Mouse (Mus musculus) intestine, embryonic 15.5 days (tissue): ENCODE results near the gene Dnajc5g. TPM values are rescaled to one million over a fixed set of nuclear protein-coding genes. Genes with fewer than 3 reads are reported as not detected.

Source experiments
- polyA plus RNA-seq: library from polyadenylated mRNA; unstranded; fragments of >200 nt; fragmentation: Nextera tagmentation; extraction: Ambion mirVana; gene quantifications from 2 replicates; pipeline ENCODE4 v1.2.1, GENCODE M21; 2015

Gene Dnajc5g
- polyA plus RNA-seq, 1 experiment from 2014 or later: not detected

Other genes starting within 250 kb of the Dnajc5g start
- 72.3 and 76.3 TPM in 2 replicates for gene Tmem214, start 238.3 kb upstream of the Dnajc5g start, polyA plus RNA-seq
- 13.9 and 16.4 TPM in 2 replicates for gene Agbl5, start 217.6 kb upstream of the Dnajc5g start, polyA plus RNA-seq
- 449 and 476 TPM in 2 replicates for gene Ost4, start 198.5 kb upstream of the Dnajc5g start, polyA plus RNA-seq
- 183 and 190 TPM in 2 replicates for gene Emilin1, start 192.9 kb upstream of the Dnajc5g start, polyA plus RNA-seq
- gene Khk, start 184.9 kb upstream of the Dnajc5g start, polyA plus RNA-seq: 23.3 and 26.9 TPM in 2 replicates
- gene Cgref1, start 160.7 kb upstream of the Dnajc5g start, polyA plus RNA-seq: 36.1 and 42.8 TPM in 2 replicates
- 166 and 192 TPM in 2 replicates for gene Preb, start 145.9 kb upstream of the Dnajc5g start, polyA plus RNA-seq
- 2.2 and 2.3 TPM in 2 replicates for gene Tcf23, start 137.6 kb upstream of the Dnajc5g start, polyA plus RNA-seq
- gene Atraid, start 58.0 kb upstream of the Dnajc5g start, polyA plus RNA-seq: 164 and 171 TPM in 2 replicates
- 12.8 and 15.1 TPM in 2 replicates for gene Slc5a6, start 57.4 kb upstream of the Dnajc5g start, polyA plus RNA-seq
- 24.2 and 25.2 TPM in 2 replicates for gene Cad, start 51.5 kb upstream of the Dnajc5g start, polyA plus RNA-seq
- 0.26 and 0.34 TPM in 2 replicates for gene Slc30a3, start 2.0 kb downstream of the Dnajc5g start, polyA plus RNA-seq
- not detected in 2 replicates for gene Trim54, start 10.4 kb downstream of the Dnajc5g start, polyA plus RNA-seq
- not detected in 2 replicates for gene Ucn, start 32.5 kb downstream of the Dnajc5g start, polyA plus RNA-seq
- gene Mpv17, start 48.0 kb downstream of the Dnajc5g start, polyA plus RNA-seq: 57.1 and 67.9 TPM in 2 replicates
- gene Gm29609, start 73.6 kb downstream of the Dnajc5g start, polyA plus RNA-seq: 2.1 and 2.4 TPM in 2 replicates
- gene Gtf3c2, start 73.9 kb downstream of the Dnajc5g start, polyA plus RNA-seq: 56.6 and 63.4 TPM in 2 replicates
- gene Snx17, start 86.9 kb downstream of the Dnajc5g start, polyA plus RNA-seq: 131 and 136 TPM in 2 replicates
- gene Eif2b4, start 87.1 kb downstream of the Dnajc5g start, polyA plus RNA-seq: 58.0 and 67.3 TPM in 2 replicates
- gene Zfp513, start 96.0 kb downstream of the Dnajc5g start, polyA plus RNA-seq: 8.1 and 8.8 TPM in 2 replicates
- 124 and 132 TPM in 2 replicates for gene Ppm1g, start 114.4 kb downstream of the Dnajc5g start, polyA plus RNA-seq
- gene Nrbp1, start 134.6 kb downstream of the Dnajc5g start, polyA plus RNA-seq: 133 and 136 TPM in 2 replicates
- 0.33 TPM in 1 of 2 replicates, not detected in the other for gene Gm9970, start 134.9 kb downstream of the Dnajc5g start, polyA plus RNA-seq
- 66.8 and 70.0 TPM in 2 replicates for gene Krtcap3, start 145.4 kb downstream of the Dnajc5g start, polyA plus RNA-seq
- 20.1 and 21.4 TPM in 2 replicates for gene Ift172, start 184.8 kb downstream of the Dnajc5g start, polyA plus RNA-seq
- 27.9 and 29.6 TPM in 2 replicates for gene Fndc4, start 189.8 kb downstream of the Dnajc5g start, polyA plus RNA-seq
- gene Gckr, start 191.2 kb downstream of the Dnajc5g start, polyA plus RNA-seq: 0.52 and 0.54 TPM in 2 replicates